Mouse (Mus musculus) lung, adult 2 months (tissue): ENCODE results near the gene Nkx2-5. TPM values are rescaled to one million over a fixed set of nuclear protein-coding genes. Genes with fewer than 3 reads are reported as not detected.

Experiments
- DNase-seq: peaks from one replicate; pipeline ENCODE4 v3.0.0; 2022
- H3K4me1 ChIP-seq: fragments of 200-500 bp; 2 replicates; pipeline ENCODE4 v1.6.1; 2011; ENCODE audit warnings: low read length; ENCODE audit not compliant: control insufficient read depth, insufficient read depth
- H3K4me3 ChIP-seq: fragments of 200-500 bp; replicated peaks from 2 replicates; pipeline ENCODE3; 2011; ENCODE audit warnings: low read depth, mild to moderate bottlenecking, control low read depth, low read length; ENCODE audit errors: extremely low read depth
- CTCF ChIP-seq: fragments of 200-500 bp; IDR thresholded peaks from 2 replicates; pipeline ENCODE4 v1.5.1; 2011; ENCODE audit warnings: mild to moderate bottlenecking, low read length, control low read depth; ENCODE audit not compliant: insufficient read depth
- POLR2A ChIP-seq: fragments of 200-500 bp; IDR thresholded peaks from 2 replicates; pipeline ENCODE4 v1.6.1; 2011; ENCODE audit warnings: low read depth, mild to moderate bottlenecking, control low read depth, low read length, borderline replicate concordance; ENCODE audit errors: extremely low read depth
- WGBS: fragments of 180-500 bp; shearing (Covaris S2); methylation state at CpG from one replicate; pipeline ENCODE4 v1.1.7; 2018; 5-methylcytosine and 5-hydroxymethylcytosine counted together
- polyA plus RNA-seq: library from polyadenylated mRNA; depleted of rRNA; stranded (reverse); fragments of >200 nt; gene quantifications from 2 replicates; pipeline ENCODE4 v1.2.3, GENCODE M21; 2012

Nkx2-5 gene
- polyA plus RNA-seq, 1 experiment: 2.4 TPM

DNA sequence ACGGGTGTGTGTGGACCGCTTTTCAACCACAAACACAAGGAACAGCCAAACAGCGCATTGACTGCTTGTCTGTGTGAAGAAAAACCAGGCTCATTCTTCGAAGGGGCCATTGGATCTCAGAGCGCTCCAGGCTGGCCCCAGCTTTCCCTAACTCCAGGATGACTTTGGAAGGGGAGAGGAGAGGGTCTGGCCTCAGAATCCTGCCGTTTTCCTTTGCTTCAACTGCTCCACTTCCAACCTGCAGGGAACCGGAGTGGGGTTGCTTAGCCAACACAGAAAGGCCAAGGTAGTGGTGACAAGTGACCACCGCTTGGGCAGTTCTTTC, 6.3 kb upstream of the Nkx2-5 start:
- DNase-seq: no peak
- Histone ChIP-seq H3K4me1 (peaks cover 6% of the 10 kb centered on the region), H3K4me3 (no peak overlapping the region)
- 32% methylated on average over 8 of the region's 8 CpGs for WGBS
- no peak for TF ChIP-seq CTCF
- no peak for TF ChIP-seq POLR2A

DNA sequence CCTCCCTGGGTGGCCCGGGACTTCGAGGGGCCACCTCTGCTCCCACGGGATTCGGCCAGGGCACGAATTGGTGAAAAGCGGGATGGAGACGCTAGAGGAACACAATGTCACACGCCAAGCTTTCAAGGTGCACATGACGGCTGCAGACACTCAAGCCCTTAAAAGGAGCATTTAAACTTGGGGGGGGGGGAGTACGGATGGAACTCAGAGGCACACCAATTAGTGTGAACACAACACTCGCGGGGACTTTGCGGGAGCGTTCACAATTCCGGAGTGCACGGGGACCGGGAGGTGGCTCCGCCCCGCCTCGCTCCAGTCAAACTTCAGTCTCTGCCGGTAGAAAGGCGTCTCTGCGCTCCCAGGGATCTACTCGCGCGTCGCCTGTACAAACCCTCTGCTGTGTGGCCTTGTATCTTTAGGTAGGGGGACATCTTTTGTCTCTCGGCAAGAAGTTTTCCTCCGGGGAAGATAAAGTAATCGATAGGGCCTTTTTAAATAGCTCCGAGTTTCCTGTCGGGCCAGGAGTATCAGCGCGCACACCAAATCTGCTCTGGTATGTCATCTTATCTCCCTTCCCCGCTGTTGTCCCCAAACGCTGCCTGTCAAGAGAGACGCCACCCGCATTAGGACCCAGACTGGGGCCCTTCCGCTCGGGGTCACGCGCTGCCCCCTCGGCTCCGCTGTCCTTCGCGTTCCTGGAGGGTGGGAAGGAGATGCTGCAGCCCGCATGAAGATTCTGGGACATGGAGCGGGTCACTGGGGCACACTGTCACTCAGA, 5.7 kb upstream of the Nkx2-5 start:
- no peak for DNase-seq
- WGBS: 4% methylated on average over 48 of the region's 48 CpGs
- Histone ChIP-seq H3K4me1 (peaks cover 6% of the 10 kb centered on the region), H3K4me3 (no peak overlapping the region)
- TF ChIP-seq CTCF (no peak), POLR2A (no peak)

- no peak for DNase-seq
- 2% methylated on average over 44 of the region's 44 CpGs for WGBS
Measured at GRCm38 (mm10) chr17:26849746-26850357, 5.0 kb upstream of the Nkx2-5 start.

GRCm38 (mm10) chr17:26849106-26849745, 4.4 kb upstream of the Nkx2-5 start:
- TF ChIP-seq POLR2A (no peak), CTCF (no peak)
- H3K4me3 ChIP-seq: no peak overlapping the region
- WGBS: 5% methylated on average over 19 of the region's 19 CpGs
- H3K4me1 ChIP-seq: peaks cover 6% of the 10 kb centered on the region
- DNase-seq: no peak

More at GRCm38 (mm10) chr17:26849746-26850357, 5.0 kb upstream of the Nkx2-5 start:
- Histone ChIP-seq H3K4me1 (peaks cover 6% of the 10 kb centered on the region), H3K4me3 (no peak overlapping the region)
- TF ChIP-seq CTCF: no peak
- TF ChIP-seq POLR2A: no peak

DNA sequence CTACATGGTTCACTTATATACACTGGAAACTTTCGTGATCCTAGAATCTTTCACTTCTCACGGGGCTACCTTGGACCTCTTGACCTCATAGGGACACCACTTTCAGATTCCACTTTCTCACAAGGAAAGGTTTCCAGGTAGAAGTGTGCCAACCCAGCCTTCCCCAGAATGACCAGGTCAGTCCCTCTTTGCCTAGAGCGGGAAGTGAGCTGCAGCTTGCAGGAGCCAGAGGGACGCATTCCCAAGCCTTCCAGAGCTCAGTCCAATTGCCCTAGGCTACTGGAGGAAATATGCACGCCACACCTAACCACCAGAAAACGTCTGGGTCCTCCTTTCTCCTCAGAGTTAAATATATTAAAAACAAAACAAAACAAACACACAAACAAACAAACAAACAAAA, 3.4 kb upstream of the Nkx2-5 start:
- Histone ChIP-seq H3K4me3 (no peak overlapping the region), H3K4me1 (peaks cover 6% of the 10 kb centered on the region)
- no peak for DNase-seq
- WGBS: 10% methylated on average over 6 of the region's 6 CpGs
- no peak for TF ChIP-seq POLR2A

GRCm38 (mm10) chr17:26847801-26848200, 3.0 kb upstream of the Nkx2-5 start:
- no peak for DNase-seq
- TF ChIP-seq POLR2A (no peak), CTCF (no peak)
- 4% methylated on average over 5 of the region's 5 CpGs for WGBS
- peaks cover 6% of the 10 kb centered on the region for H3K4me1 ChIP-seq
- no peak overlapping the region for H3K4me3 ChIP-seq

GRCm38 (mm10) chr17:26846411-26846810, 1.6 kb upstream of the Nkx2-5 start:
- H3K4me3 ChIP-seq: no peak overlapping the region
- peaks cover 6% of the 10 kb centered on the region for H3K4me1 ChIP-seq
- 20% methylated on average over 8 of the region's 8 CpGs for WGBS
- TF ChIP-seq POLR2A (no peak), CTCF (no peak)
- no peak for DNase-seq

GRCm38 (mm10) chr17:26845149-26846050, 591 bp upstream of the Nkx2-5 start:
- Histone ChIP-seq H3K4me1 (peaks cover 6% of the 10 kb centered on the region), H3K4me3 (no peak overlapping the region)
- no peak for DNase-seq
- 8% methylated on average over 14 of the region's 14 CpGs for WGBS
- TF ChIP-seq POLR2A (no peak), CTCF (no peak)

- DNase-seq: no peak
- Histone ChIP-seq H3K4me3 (no peak overlapping the region), H3K4me1 (no peaks in the 10 kb centered on the region; the same call in 1 of the 2 replicates)
- 3% methylated on average over 36 of the region's 36 CpGs for WGBS
- TF ChIP-seq POLR2A (no peak), CTCF (no peak)
Measured at GRCm38 (mm10) chr17:26844371-26844851, 398 bp downstream of the Nkx2-5 start.
